Mouse (Mus musculus) midbrain, embryonic 14.5 days (tissue): ENCODE measurements at regions not wholly inside any gene's neighbourhood (a gene's known extent, or its start where the extent isn't known, plus 50 kb on each side); places are given as distances from the start of the nearest gene placed in this dataset.

Source experiments
- ATAC-seq: fragments of 200-750 bp; cut with Nextera tagmentation; 2 replicates; pipeline ENCODE4 v1.8.0; 2017; ENCODE audit warnings: moderate number of reproducible peaks, moderate library complexity; ENCODE audit not compliant: low FRiP score, low TSS enrichment
- DNase-seq: peaks from one replicate; pipeline ENCODE4 v3.0.0-alpha.2; 2015
- H3K27ac ChIP-seq: fragments of 300-500 bp; sonication (generic); replicated peaks from 2 replicates; pipeline ENCODE4 v1.5.1; 2014; ENCODE audit warnings: mild to moderate bottlenecking, low read depth, low read length, moderate library complexity
- H3K27me3 ChIP-seq: fragments of 300-500 bp; sonication (generic); 2 replicates; pipeline ENCODE4 v1.6.1; 2014; ENCODE audit warnings: low read length, control low read depth, mixed read lengths; ENCODE audit not compliant: control insufficient read depth, insufficient read depth
- H3K36me3 ChIP-seq: fragments of 300-500 bp; sonication (generic); 2 replicates; pipeline ENCODE4 v1.6.1; 2014; ENCODE audit warnings: low read length, control low read depth; ENCODE audit not compliant: control insufficient read depth, insufficient read depth
- H3K4me1 ChIP-seq: fragments of 300-500 bp; sonication (generic); 2 replicates; pipeline ENCODE4 v1.6.1; 2014; ENCODE audit warnings: mild to moderate bottlenecking, antibody characterized with exemption, low read length, control low read depth; ENCODE audit not compliant: control insufficient read depth, insufficient read depth
- H3K4me2 ChIP-seq: fragments of 300-500 bp; sonication (generic); 2 replicates; pipeline ENCODE4 v1.6.1; 2014; ENCODE audit warnings: mild to moderate bottlenecking, low read length, moderate library complexity
- H3K4me3 ChIP-seq: fragments of 300-500 bp; sonication (generic); replicated peaks from 2 replicates; pipeline ENCODE4 v1.5.1; 2014; ENCODE audit warnings: low read depth, low read length
- H3K9ac ChIP-seq: fragments of 300-500 bp; sonication (generic); replicated peaks from 2 replicates; pipeline ENCODE4 v1.6.1; 2014; ENCODE audit warnings: mild to moderate bottlenecking, low read length, moderate library complexity
- H3K9me3 ChIP-seq: fragments of 300-500 bp; sonication (generic); 2 replicates; pipeline ENCODE4 v1.6.1; 2016; ENCODE audit warnings: low read length, control low read depth, mixed read lengths; ENCODE audit not compliant: control insufficient read depth
- WGBS: fragments of 180-500 bp; shearing (Covaris S2); extraction: QIAGEN DNeasy Blood & Tissue Kit; methylation state at CpG from one replicate; pipeline ENCODE4 v1.1.7; 2014; 5-methylcytosine and 5-hydroxymethylcytosine counted together

DNA sequence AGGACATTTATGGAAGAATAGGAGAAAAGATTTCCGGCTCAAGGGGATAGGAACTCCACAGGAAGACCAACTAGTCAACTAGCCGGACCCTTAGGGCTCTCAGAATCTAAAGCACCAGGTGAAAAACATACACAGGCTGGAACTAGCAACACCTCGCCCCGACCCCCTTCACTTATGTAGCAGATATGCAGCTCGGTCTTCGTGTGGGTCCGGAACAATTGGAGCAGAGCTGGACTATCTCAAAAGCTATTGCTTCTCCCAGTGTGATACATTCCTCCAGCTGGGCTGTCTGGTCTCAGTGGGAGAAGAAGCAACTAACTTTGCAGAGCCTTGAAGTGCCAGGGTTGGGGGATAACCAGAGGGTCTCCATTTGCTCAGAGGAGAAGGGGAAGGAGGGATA lies 386.3 kb downstream of the Vgll3 start:
- H3K36me3 ChIP-seq, result no peaks in the 10 kb centered on the region
- no peak overlapping the region for H3K4me3 ChIP-seq
- H3K9me3 ChIP-seq, result no peaks in the 10 kb centered on the region
- no peak for DNase-seq
- ATAC-seq, result no peak
- 90% methylated on average over 7 of the region's 7 CpGs for WGBS
- H3K4me2 ChIP-seq, result no peak overlapping the region
- H3K4me1 ChIP-seq, result no peaks in the 10 kb centered on the region
- H3K27me3 ChIP-seq, result no peaks in the 10 kb centered on the region
- H3K9ac ChIP-seq, result no peak overlapping the region
- no peak overlapping the region for H3K27ac ChIP-seq
